Mouse (Mus musculus): ENCODE measurements at regions not wholly inside any gene's neighbourhood (a gene's known extent, or its start where the extent isn't known, plus 50 kb on each side); places are given as distances from the start of the nearest gene placed in this dataset.

DNA sequence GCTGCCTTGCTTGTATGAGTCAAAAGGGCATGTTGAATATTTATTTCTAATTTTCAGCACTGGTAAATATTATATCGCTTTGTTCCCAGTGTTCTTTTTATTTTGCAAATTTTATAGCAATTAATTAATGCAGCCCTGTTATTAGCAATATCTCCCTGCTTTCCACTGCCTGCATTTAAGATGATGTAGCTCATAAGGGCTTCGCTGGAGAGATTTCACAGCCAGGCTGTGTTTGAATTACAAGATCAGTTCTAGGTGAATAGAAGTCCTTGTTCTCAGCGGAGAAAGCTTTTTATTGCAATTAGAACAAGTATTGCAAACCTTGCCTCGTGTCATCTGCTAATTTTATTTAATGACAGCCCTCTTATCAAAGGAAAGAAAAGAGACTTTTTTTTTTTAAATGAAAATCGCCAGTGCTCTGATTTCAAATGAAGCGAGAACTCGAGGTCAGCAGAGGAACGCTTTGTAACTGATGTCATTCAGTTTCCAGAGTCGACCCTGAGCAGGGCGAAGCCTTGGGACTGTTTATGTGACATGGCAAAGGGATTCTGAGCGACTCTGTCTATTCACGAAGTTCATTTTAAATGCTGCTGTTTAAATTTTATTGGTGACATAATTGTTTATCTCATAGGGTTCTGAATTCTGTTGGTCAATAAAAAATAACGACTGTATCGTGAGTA lies 378.7 kb upstream of the Mki67 start:
- DNase-seq (ENCODE audit: low spot score) = no peak

- no peak for DNase-seq (ENCODE audit: low spot score)
These were observed 387.9 kb upstream of the Mki67 start for GRCm38 (mm10) chr7:136104021-136104420.

GRCm38 (mm10) chr7:136112163-136112562 lies 396.0 kb upstream of the Mki67 start:
- DNase-seq (ENCODE audit: low spot score) = no peak

DNA sequence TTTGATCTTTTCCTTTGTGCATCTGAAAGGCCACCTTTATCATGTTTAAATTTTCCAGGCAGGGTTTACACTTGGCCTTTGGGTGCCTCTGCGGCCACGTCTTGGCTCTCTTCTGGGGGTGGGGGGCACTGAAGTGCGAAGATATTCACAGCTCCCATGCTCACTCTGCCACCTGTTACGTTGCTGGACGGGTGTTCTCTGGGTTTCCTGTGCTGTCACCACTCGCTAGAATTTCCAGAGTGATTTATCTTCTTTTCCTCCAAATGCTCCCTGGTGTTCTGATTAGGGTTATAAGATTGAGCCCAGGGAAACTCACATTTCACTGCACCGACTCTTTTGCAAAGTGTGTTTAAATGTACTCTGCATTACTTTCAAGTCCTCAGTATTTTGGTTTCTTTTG lies 404.8 kb upstream of the Mki67 start:
- DNase-seq (ENCODE audit: low spot score) = no peak

DNA sequence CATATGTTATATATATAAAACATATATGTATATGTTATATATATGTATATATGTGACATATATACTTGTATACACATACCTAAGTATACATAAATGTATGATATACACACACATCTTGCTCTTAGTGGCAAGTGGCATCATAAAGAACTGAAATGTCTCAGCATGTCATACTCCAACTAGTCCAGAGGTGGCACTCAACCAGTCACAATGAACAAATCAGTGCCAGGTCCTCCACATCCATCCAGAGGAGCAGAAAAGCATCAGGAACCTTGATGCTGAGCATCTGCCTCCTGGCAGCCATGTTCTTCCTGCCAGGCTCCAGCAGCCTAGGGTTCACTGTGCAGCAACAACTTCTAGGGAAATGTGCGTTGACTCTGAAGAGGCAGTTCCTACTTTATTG lies 405.2 kb upstream of the Mki67 start:
- DNase-seq (ENCODE audit: low spot score) = no peak

GRCm38 (mm10) chr7:136124786-136125185 lies 408.6 kb upstream of the Mki67 start:
- DNase-seq (ENCODE audit: low spot score) = no peak

- no peak for DNase-seq (ENCODE audit: low spot score)
These were observed 410.2 kb upstream of the Mki67 start for GRCm38 (mm10) chr7:136126393-136126792.

DNA sequence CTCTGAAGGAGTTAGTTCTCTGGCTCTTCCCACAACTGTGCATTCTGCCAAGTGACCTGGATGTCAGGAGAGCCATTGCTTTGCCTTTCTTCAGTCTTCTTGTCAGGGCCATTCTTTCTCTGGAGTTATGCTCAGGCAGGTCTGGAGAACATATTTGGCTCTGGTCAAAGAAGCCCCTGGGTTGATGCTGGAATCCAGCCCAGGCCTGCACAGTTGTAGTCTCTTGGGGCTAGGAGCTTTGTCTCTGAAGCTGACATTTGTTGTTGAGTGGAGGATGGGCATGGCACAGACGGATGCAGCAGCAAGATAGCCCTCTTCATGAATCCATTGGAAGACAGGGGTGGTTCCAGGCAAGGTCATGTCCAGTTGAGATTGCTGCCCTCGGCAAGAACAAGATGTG lies 411.4 kb upstream of the Mki67 start:
- DNase-seq (ENCODE audit: low spot score) = no peak

- no peak for DNase-seq (ENCODE audit: low spot score)
These were observed 413.6 kb upstream of the Mki67 start for GRCm38 (mm10) chr7:136129721-136130123.

GRCm38 (mm10) chr7:136130666-136131239 lies 414.6 kb upstream of the Mki67 start:
- DNase-seq (ENCODE audit: low spot score) = no peak

- DNase-seq (ENCODE audit: low spot score) = no peak
These were observed 416.8 kb upstream of the Mki67 start for GRCm38 (mm10) chr7:136132976-136133375.

DNA sequence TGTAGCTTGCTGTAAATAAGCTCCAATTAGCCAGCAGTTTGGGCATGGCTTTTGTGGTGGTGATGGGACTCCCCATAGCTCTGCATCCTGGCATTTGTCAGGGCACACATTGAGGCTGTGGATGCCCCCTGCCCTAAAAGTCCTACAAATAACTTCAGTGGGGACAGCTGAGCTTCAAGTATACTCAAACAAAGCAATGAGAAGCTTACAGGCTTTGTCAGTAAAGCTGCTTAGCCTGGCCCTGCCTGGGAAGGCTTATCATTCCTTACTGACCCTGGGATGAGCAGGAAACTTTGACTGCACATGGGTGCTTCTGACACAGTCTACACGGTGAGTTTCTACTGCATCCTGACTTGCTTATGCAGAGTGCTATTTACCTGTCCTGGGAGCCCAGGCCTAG lies 420.5 kb upstream of the Mki67 start:
- no peak for DNase-seq (ENCODE audit: low spot score)

- no peak for DNase-seq (ENCODE audit: low spot score)
These were observed 421.2 kb upstream of the Mki67 start for GRCm38 (mm10) chr7:136137341-136137740.

GRCm38 (mm10) chr7:136137831-136138602 lies 421.9 kb upstream of the Mki67 start:
- no peak for DNase-seq (ENCODE audit: low spot score)

DNA sequence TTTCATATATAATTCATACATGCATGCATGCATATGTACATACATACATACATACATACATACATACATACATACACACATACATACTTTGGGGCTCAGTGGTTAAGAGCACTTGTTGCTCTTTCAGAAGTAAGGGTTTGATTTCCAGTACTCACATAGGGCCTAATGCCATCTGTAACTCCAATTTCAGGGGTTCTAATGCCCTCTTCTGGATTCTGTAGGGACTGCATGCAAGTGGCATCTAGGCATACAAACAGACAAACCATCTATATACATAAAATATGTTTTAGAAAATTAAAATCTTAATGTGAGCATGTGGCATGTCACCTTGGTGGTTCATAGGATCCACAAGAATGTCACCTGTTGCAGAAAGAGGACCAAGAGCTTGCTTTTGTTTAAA lies 426.7 kb upstream of the Mki67 start:
- no peak for DNase-seq (ENCODE audit: low spot score)

- DNase-seq (ENCODE audit: low spot score) = no peak
These were observed 434.0 kb upstream of the Mki67 start for GRCm38 (mm10) chr7:136150196-136150595.

DNA sequence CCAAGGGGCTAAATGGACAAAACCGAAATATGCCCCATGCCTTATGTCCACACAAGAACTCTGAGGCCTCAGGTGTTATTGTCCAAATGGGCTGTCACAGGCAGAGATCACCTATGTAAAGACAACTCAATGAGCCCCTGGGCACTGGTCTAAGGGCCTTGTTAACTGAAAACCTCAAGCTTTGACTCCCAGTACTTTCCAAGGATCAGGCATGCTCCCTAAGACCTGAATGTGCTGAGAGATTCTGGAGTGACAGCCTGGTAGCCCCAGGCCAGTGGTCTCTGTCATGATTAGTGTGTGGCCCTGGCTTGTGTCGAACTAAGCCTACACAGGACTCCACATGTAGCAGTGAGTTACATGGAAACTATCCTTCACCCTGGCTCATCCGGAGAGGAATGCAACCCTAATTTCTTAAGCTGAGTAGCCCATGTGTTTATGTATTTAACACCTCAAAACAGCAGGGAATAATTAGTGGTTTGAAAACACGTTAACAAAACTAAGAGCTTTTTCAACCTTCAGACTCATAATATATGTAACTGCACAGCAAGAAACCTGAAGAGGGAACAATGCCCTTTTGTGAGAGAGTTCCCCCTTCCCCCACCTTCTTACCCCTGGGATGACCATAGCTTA lies 435.3 kb upstream of the Mki67 start:
- no peak for DNase-seq (ENCODE audit: low spot score)

GRCm38 (mm10) chr7:136152470-136152869 lies 436.3 kb upstream of the Mki67 start:
- no peak for DNase-seq (ENCODE audit: low spot score)

DNA sequence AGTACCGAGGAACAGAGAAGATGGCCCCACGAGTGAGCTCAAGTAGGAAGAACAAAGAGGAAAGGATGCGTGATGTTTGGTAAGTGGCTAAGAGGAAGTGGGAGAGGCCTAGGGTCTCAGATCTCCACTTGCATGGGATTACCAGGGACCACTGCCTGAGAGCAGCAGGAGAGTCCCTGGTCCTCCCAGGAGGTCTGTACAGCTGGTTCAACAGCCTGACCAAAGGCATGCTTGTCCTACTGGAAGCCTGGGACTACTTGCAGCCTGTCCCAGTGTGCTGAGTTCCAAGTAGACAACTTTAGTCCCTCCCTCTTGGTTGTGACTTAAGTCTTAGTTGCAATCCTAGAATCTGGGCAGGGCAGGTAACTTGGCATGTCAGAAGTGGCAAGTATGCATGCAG lies 437.5 kb upstream of the Mki67 start:
- no peak for DNase-seq (ENCODE audit: low spot score)

DNA sequence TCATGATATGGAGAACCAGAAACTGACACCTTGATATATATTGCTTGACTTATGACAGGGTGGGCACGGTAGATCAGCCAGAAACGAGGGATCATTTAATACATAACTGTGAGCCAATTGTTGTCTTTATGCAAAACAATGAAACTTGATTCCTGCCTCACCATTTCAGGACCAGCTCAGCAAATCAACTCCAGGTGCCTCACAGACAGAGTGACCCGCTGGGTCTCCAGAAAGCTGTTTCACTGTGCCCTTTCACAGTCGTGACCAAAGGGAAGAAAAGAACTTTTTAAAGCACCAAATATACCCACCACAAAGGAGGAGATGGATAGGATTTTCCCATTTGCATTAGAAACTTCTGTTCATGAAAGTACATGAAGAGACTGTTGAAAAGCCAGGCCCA lies 443.0 kb upstream of the Mki67 start:
- no peak for DNase-seq (ENCODE audit: low spot score)

DNA sequence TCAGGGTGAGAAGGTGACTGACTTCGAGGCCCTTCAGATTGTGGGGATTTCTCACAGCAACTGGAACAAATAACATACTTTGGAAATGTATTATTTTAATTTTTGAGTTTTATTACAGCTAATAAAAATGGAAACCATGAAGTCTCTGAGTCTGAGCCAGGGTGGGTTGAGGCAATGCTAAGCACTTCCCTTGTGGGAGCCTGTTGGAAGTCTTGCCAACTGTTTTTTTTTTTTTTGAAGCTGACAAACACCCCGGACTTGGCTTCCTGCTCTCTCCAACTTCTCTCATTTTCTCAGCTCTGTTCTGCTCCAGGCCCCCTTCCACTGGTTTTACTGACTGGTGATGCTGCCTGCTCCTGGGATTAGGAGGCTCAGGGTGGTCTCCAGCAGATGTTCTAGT lies 445.4 kb upstream of the Mki67 start:
- no peak for DNase-seq (ENCODE audit: low spot score)

DNA sequence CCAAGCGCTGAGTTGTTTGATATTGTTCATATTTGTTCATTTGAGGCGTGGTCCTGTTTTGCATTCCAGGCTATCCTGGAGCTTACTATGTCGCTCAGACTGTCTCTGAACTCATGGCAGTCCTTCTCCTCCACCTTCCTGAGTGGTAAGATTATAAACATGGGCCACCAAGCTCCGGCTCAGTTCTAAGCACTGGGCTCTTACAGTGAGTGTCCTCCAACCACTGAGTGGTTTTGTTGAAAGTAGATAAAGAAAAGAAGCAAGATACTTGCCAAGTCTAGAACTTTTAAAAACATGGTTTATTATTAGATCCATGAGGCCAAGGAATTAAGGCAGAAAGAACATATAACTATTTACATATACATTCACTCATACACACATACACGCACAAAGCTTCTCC lies 448.7 kb upstream of the Mki67 start:
- DNase-seq (ENCODE audit: low spot score) = no peak

GRCm38 (mm10) chr7:136169261-136169660 lies 453.1 kb upstream of the Mki67 start:
- DNase-seq (ENCODE audit: low spot score) = no peak
